Mouse (Mus musculus) monocyte, adult 2 months (primary cell): ENCODE measurements around the gene Cfi.
A peak's percentile ranks its signal among the peaks of the same experiment; 100 is the strongest.

Experiments used
- DNase-seq, 2 experiments: peaks; one replicate each; pipeline ENCODE4 v3.0.0; 2022; ENCODE audit warnings: low spot score in 2 of 2, low read depth in 1 of 2

Cfi gene

GRCm38 (mm10) chr3:129835388-129835934 lies at the start of gene Cfi:
Cfi (plus strand) TSS chr3:129835884.
- no peak for DNase-seq

GRCm38 (mm10) chr3:129793801-129794200 lies 41.9 kb upstream of the Cfi start:
- DNase-seq: no peak

- DNase-seq: no peak
These were observed 38.3 kb upstream of the Cfi start for GRCm38 (mm10) chr3:129797341-129797740.

GRCm38 (mm10) chr3:129798551-129798950 lies 37.1 kb upstream of the Cfi start:
- no peak for DNase-seq

- DNase-seq: no peak
These were observed 36.7 kb upstream of the Cfi start for GRCm38 (mm10) chr3:129799011-129799410.

- DNase-seq: no peak
These were observed 31.9 kb upstream of the Cfi start, which contains the start of gene Lrit3 for GRCm38 (mm10) chr3:129803765-129804164. Lrit3 (minus strand) TSS chr3:129804030.

- no peak for DNase-seq
These were observed 14.8 kb upstream of the Cfi start for GRCm38 (mm10) chr3:129820847-129821246.

GRCm38 (mm10) chr3:129821736-129822135 lies 13.9 kb upstream of the Cfi start:
- no peak for DNase-seq

GRCm38 (mm10) chr3:129822206-129822775 lies 13.4 kb upstream of the Cfi start, which contains the start of gene Rrh:
Rrh (minus strand) TSS chr3:129822587.
- DNase-seq: no peak

GRCm38 (mm10) chr3:129823293-129823692 lies 12.4 kb upstream of the Cfi start:
- DNase-seq: no peak

- DNase-seq: no peak
These were observed 11.5 kb upstream of the Cfi start for GRCm38 (mm10) chr3:129824146-129824545.

GRCm38 (mm10) chr3:129824891-129825290 lies 10.8 kb upstream of the Cfi start:
- no peak for DNase-seq

- no peak for DNase-seq
These were observed 9.0 kb upstream of the Cfi start for GRCm38 (mm10) chr3:129826691-129827090.

GRCm38 (mm10) chr3:129827691-129828090 lies 8.0 kb upstream of the Cfi start:
- DNase-seq: no peak

- DNase-seq: peak in 1 of 2 experiments; percentile 2
These were observed 5.1 kb upstream of the Cfi start for GRCm38 (mm10) chr3:129830626-129831025.

GRCm38 (mm10) chr3:129831035-129831568 lies 4.6 kb upstream of the Cfi start, which contains the start of gene Gar1:
Gar1 (minus strand) TSS chr3:129831396.
- DNase-seq: peak; percentile 78 to 89

- no peak for DNase-seq
These were observed 490 bp downstream of the Cfi start for GRCm38 (mm10) chr3:129836051-129836697.

- DNase-seq: no peak
These were observed 1.3 kb downstream of the Cfi start for GRCm38 (mm10) chr3:129836965-129837364.

GRCm38 (mm10) chr3:129838017-129838416 lies 2.3 kb downstream of the Cfi start:
- DNase-seq: no peak

- no peak for DNase-seq
These were observed 10.2 kb downstream of the Cfi start for GRCm38 (mm10) chr3:129845868-129846267.

GRCm38 (mm10) chr3:129846846-129847245 lies 11.2 kb downstream of the Cfi start:
- no peak for DNase-seq

GRCm38 (mm10) chr3:129862592-129862991 lies 26.9 kb downstream of the Cfi start:
- DNase-seq: no peak
